Mouse (Mus musculus) thymus, adult 2 months (tissue): Measurements from ENCODE around the gene Adamts7.

Source experiments
- CTCF ChIP-seq: fragments of 200-500 bp; IDR thresholded peaks from 2 replicates; pipeline ENCODE4 v1.5.1; 2012; ENCODE audit warnings: mild to moderate bottlenecking, control low read depth, low read length, moderate library complexity, borderline replicate concordance; ENCODE audit not compliant: control insufficient read depth, poor library complexity, insufficient read depth; ENCODE audit errors: extremely low read depth
- POLR2A ChIP-seq: fragments of 200-500 bp; IDR thresholded peaks from 2 replicates; pipeline ENCODE4 v1.6.1; 2012; ENCODE audit warnings: mild to moderate bottlenecking, low read length, control low read depth, moderate library complexity; ENCODE audit not compliant: control insufficient read depth, poor library complexity, insufficient read depth; ENCODE audit errors: extremely low read depth

GRCm38 (mm10) chr9:90203233-90203632 lies 40.4 kb downstream of the Adamts7 start:
- TF ChIP-seq POLR2A (no peak), CTCF (no peak)
